ENCODE assay signal across 8 mouse cellular contexts in the genomic region with DNA sequence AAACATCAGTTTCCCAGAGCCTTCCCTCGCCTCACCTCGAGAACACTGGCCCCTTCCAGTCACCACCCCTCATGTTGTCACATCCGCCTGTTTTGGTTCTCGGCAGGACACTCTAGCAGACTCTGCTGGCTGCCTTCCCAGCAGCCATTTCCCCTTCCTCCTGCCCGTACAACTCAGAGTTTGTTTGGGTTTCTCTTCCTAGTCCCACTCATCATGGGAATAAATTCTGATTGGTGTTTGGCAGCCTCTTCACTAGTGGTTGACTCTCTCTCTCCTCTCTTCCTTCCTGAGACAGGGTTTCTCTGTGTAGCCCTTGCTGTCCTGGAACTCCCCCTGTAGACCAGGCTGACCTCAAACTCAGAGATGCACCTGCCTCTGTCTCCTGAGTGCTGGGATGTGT. TPM values are rescaled to one million over a fixed set of nuclear protein-coding genes. Genes with fewer than 3 reads are reported as not detected.
A peak's percentile ranks its signal among the peaks of the same experiment; 100 is the strongest.
DNase-seq lines count a peak whose midpoint lies in the region; ATAC-seq lines count a peak whose summit lies in the region.

No protein-coding gene starts in this region.

- peak; percentile 81 for ATAC-seq in heart, embryonic 14.5 days (ENCODE audit: insufficient number of reproducible peaks, insufficient read depth, low FRiP score, low read depth)
- ATAC-seq in stomach, embryonic 16.5 days (ENCODE audit: insufficient read depth, low FRiP score), result peak; percentile 64; the same call in 1 of the 2 replicates
- ATAC-seq in midbrain, embryonic 13.5 days, result no peak

- H3K27me3 ChIP-seq in heart, embryonic 14.5 days (ENCODE audit: control insufficient read depth, insufficient read depth, low read length), result no peaks in the 10 kb centered on the region
- no peaks in the 10 kb centered on the region for H3K27me3 ChIP-seq in stomach, embryonic 16.5 days (ENCODE audit: control insufficient read depth, insufficient read depth, low read length)
- H3K27me3 ChIP-seq in midbrain, embryonic 13.5 days, result no peaks in the 10 kb centered on the region

- WGBS in heart, embryonic 14.5 days, result 6% methylated on average over 5 of the region's 5 CpGs
- WGBS in stomach, embryonic 16.5 days, result 6% methylated on average over 5 of the region's 5 CpGs
- WGBS in midbrain, embryonic 13.5 days, result 45% methylated on average over 5 of the region's 5 CpGs

- intact Hi-C loops in left cerebral cortex, postnatal 14 days (cut with DNase I), result no loop called here

- 0 out of 2 replicates have a peak overlapping the region, but pooled peaks have one; percentile 38 for H3K9ac ChIP-seq in heart, embryonic 14.5 days (ENCODE audit: low read length)
- H3K9ac ChIP-seq in stomach, embryonic 16.5 days (ENCODE audit: low read length), result 0 out of 2 replicates have a peak overlapping the region, but pooled peaks have one; percentile 43
- no peak overlapping the region for H3K9ac ChIP-seq in midbrain, embryonic 13.5 days (replicated peaks)

- H3K9me3 ChIP-seq in heart, embryonic 14.5 days (ENCODE audit: control insufficient read depth, low read length), result no peaks in the 10 kb centered on the region
- no peaks in the 10 kb centered on the region for H3K9me3 ChIP-seq in stomach, embryonic 16.5 days (replicated peaks; ENCODE audit: control insufficient read depth, low read length)
- H3K9me3 ChIP-seq in midbrain, embryonic 13.5 days, result no peaks in the 10 kb centered on the region

- peak overlapping the region; percentile 48 for H3K4me2 ChIP-seq in heart, embryonic 14.5 days (ENCODE audit: low read length)
- H3K4me2 ChIP-seq in stomach, embryonic 16.5 days (ENCODE audit: low read depth, low read length), result peak overlapping the region; percentile 47; the same call in 1 of the 2 replicates
- H3K4me2 ChIP-seq in midbrain, embryonic 13.5 days (replicated peaks), result no peak overlapping the region

- peaks cover 14 to 23% of the 10 kb centered on the region in 2 experiments; a peak in 3 of 4 replicates for H3K4me1 ChIP-seq in heart, embryonic 14.5 days (ENCODE audit: control insufficient read depth in 2 of 2, insufficient read depth in 2 of 2, low read length in 2 of 2)
- H3K4me1 ChIP-seq in stomach, embryonic 16.5 days (ENCODE audit: control insufficient read depth, insufficient read depth, low read length), result peaks cover 5% of the 10 kb centered on the region; the same call in 1 of the 2 replicates
- H3K4me1 ChIP-seq in midbrain, embryonic 13.5 days (replicated peaks), result no peaks in the 10 kb centered on the region

- DNase-seq in left cerebral cortex, postnatal 14 days (ENCODE audit: low spot score in 2 of 2), result peak; percentile 51 to 68
- no peak for DNase-seq in left cerebral cortex, adult 18-20 months (ENCODE audit: low spot score in 2 of 2)
- DNase-seq in adrenal gland, postnatal 25 days, result peak; percentile 56
- peak; percentile 81 to 91 for DNase-seq in kidney, postnatal 25 days
- DNase-seq in lung, postnatal 4 days, result peak; percentile 87 to 94

- H3K27ac ChIP-seq in heart, embryonic 14.5 days (replicated peaks in 1 of 2; ENCODE audit: control insufficient read depth in 1 of 2, insufficient read depth in 1 of 2, low read depth in 2 of 2, low read length in 2 of 2), result peak overlapping the region; percentile 7 to 57
- H3K27ac ChIP-seq in stomach, embryonic 16.5 days (ENCODE audit: low read length), result no peak overlapping the region; the same call in none of the 2 replicates
- H3K27ac ChIP-seq in midbrain, embryonic 13.5 days, result no peak overlapping the region

- H3K4me3 ChIP-seq in heart, embryonic 14.5 days (ENCODE audit: control insufficient read depth in 1 of 2, insufficient read depth in 1 of 2, low read depth in 1 of 2, low read length in 2 of 2), result no peak overlapping the region; a peak in 1 of 4 replicates
- peak overlapping the region; percentile 15; the same call in 1 of the 2 replicates for H3K4me3 ChIP-seq in stomach, embryonic 16.5 days (replicated peaks; ENCODE audit: low read length)
- H3K4me3 ChIP-seq in midbrain, embryonic 13.5 days (replicated peaks), result no peak overlapping the region

- no peaks in the 10 kb centered on the region for H3K36me3 ChIP-seq in heart, embryonic 14.5 days (ENCODE audit: control insufficient read depth, insufficient read depth, low read length)
- H3K36me3 ChIP-seq in stomach, embryonic 16.5 days (ENCODE audit: control insufficient read depth, insufficient read depth, low read length), result no peaks in the 10 kb centered on the region
- no peaks in the 10 kb centered on the region for H3K36me3 ChIP-seq in midbrain, embryonic 13.5 days

RNA-seq across cellular contexts. Expression of a gene that starts 32.6 kb away (rescaled TPM):
- total RNA-seq in left cerebral cortex, postnatal 14 days (2021), result 10 to 100 TPM; 93.9 to 94.4 TPM
- 10 to 100 TPM; 88.6 to 92.2 TPM for total RNA-seq in left cerebral cortex, adult 18-20 months (2021)
- 107 and 137 TPM in 2 replicates for total RNA-seq in adrenal gland, postnatal 25 days (2021)
- 63.6 and 65.7 TPM in 2 replicates for polyA plus RNA-seq in heart, embryonic 14.5 days (2014; fragmentation: Nextera tagmentation; extraction: Ambion mirVana)
- polyA plus RNA-seq in stomach, embryonic 16.5 days (2015; fragmentation: Nextera tagmentation; extraction: Ambion mirVana), result 45.3 and 47.6 TPM in 2 replicates
- 57.6 and 66.0 TPM in 2 replicates for polyA plus RNA-seq in midbrain, embryonic 13.5 days (2015; fragmentation: Nextera tagmentation; extraction: Ambion mirVana)

RNA-seq across cellular contexts. Expression of a gene that starts 53.9 kb away (rescaled TPM):
- total RNA-seq in left cerebral cortex, postnatal 14 days (2021), result 10 to 100 TPM; 22.0 to 24.9 TPM
- 10 to 100 TPM; 24.7 to 29.3 TPM for total RNA-seq in left cerebral cortex, adult 18-20 months (2021)
- 17.7 and 20.0 TPM in 2 replicates for total RNA-seq in adrenal gland, postnatal 25 days (2021)
- polyA plus RNA-seq in heart, embryonic 14.5 days (2014; fragmentation: Nextera tagmentation; extraction: Ambion mirVana), result 40.7 and 44.7 TPM in 2 replicates
- polyA plus RNA-seq in stomach, embryonic 16.5 days (2015; fragmentation: Nextera tagmentation; extraction: Ambion mirVana), result 36.0 and 38.9 TPM in 2 replicates
- 66.7 and 68.4 TPM in 2 replicates for polyA plus RNA-seq in midbrain, embryonic 13.5 days (2015; fragmentation: Nextera tagmentation; extraction: Ambion mirVana)

Comparison
In these comparisons a context has a peak if more than half of its experiments do, and no peak if none do; other contexts are left out.
1. DNase-seq: peak in left cerebral cortex, postnatal 14 days (2 of 2), adrenal gland, postnatal 25 days (single experiment), kidney, postnatal 25 days (2 of 2) and lung, postnatal 4 days (2 of 2); none in left cerebral cortex, adult 18-20 months (0 of 2).
2. H3K27ac ChIP-seq: peak in heart, embryonic 14.5 days (2 of 2); none in stomach, embryonic 16.5 days (single experiment) and midbrain, embryonic 13.5 days (single experiment).